Mouse (Mus musculus) bone marrow macrophage, adult 2 months (primary cell): ENCODE results near the gene Bmp7.

Experiments
- CTCF ChIP-seq: IDR thresholded peaks from 2 replicates; pipeline ENCODE4 v1.5.1; 2012; ENCODE audit warnings: low read depth, mild to moderate bottlenecking, low read length, moderate library complexity
- POLR2A ChIP-seq: IDR thresholded peaks from 2 replicates; pipeline ENCODE4 v1.6.1; 2012; ENCODE audit warnings: mild to moderate bottlenecking, low read depth, low read length, borderline replicate concordance

- TF ChIP-seq CTCF (no peak), POLR2A (no peak)
These were observed 10.6 kb upstream of the Bmp7 start for GRCm38 (mm10) chr2:172950722-172951121.
